Mouse (Mus musculus) midbrain, embryonic 11.5 days (tissue): ENCODE results near the gene Afap1. TPM values are rescaled to one million over a fixed set of nuclear protein-coding genes. Genes with fewer than 3 reads are reported as not detected.

Experiments
- ATAC-seq: fragments of 200-750 bp; cut with Nextera tagmentation; 2 replicates; pipeline ENCODE4 v1.8.0; 2017; ENCODE audit warnings: moderate TSS enrichment, moderate library complexity; ENCODE audit not compliant: low FRiP score
- DNase-seq: peaks from one replicate; pipeline ENCODE4 v3.0.0; 2015; ENCODE audit warnings: low spot score; ENCODE audit errors: missing footprints
- H3K27ac ChIP-seq: fragments of 300-500 bp; sonication (generic); 2 replicates; pipeline ENCODE4 v1.5.1; 2014; ENCODE audit warnings: low read depth, low read length
- H3K27me3 ChIP-seq: fragments of 300-500 bp; sonication (generic); 2 replicates; pipeline ENCODE4 v1.6.1; 2014; ENCODE audit warnings: mild to moderate bottlenecking, low read length, moderate library complexity, mixed read lengths; ENCODE audit not compliant: control insufficient read depth, insufficient read depth
- H3K36me3 ChIP-seq: fragments of 300-500 bp; sonication (generic); 2 replicates; pipeline ENCODE4 v1.6.1; 2014; ENCODE audit warnings: mild to moderate bottlenecking, low read length, moderate library complexity, mixed read lengths; ENCODE audit not compliant: control insufficient read depth, insufficient read depth
- H3K4me1 ChIP-seq: fragments of 300-500 bp; sonication (generic); 2 replicates; pipeline ENCODE4 v1.6.1; 2014; ENCODE audit warnings: low read length; ENCODE audit not compliant: control insufficient read depth, insufficient read depth
- H3K4me2 ChIP-seq: fragments of 300-500 bp; sonication (generic); 2 replicates; pipeline ENCODE4 v1.6.1; 2014; ENCODE audit warnings: mild to moderate bottlenecking, moderate library complexity
- H3K4me3 ChIP-seq: fragments of 300-500 bp; sonication (generic); 2 replicates; pipeline ENCODE4 v1.5.1; 2014; ENCODE audit warnings: low read depth, low read length
- H3K9ac ChIP-seq: fragments of 300-500 bp; sonication (generic); 2 replicates; pipeline ENCODE4 v1.6.1; 2014; ENCODE audit warnings: low read length
- H3K9me3 ChIP-seq: fragments of 300-500 bp; sonication (generic); 2 replicates; pipeline ENCODE4 v1.6.1; 2016; ENCODE audit warnings: low read length; ENCODE audit not compliant: control insufficient read depth
- WGBS: fragments of 180-500 bp; shearing (Covaris S2); extraction: QIAGEN DNeasy Blood & Tissue Kit; methylation state at CpG from one replicate; pipeline ENCODE4 v1.1.7; 2014; 5-methylcytosine and 5-hydroxymethylcytosine counted together
- polyA plus RNA-seq: library from polyadenylated mRNA; unstranded; fragments of >200 nt; fragmentation: Nextera tagmentation; extraction: Ambion mirVana; gene quantifications from 2 replicates; pipeline ENCODE4 v1.2.1, GENCODE M21; 2014

Gene Afap1
- polyA plus RNA-seq, 1 experiment from 2014 or later, result 36.1 TPM

DNA sequence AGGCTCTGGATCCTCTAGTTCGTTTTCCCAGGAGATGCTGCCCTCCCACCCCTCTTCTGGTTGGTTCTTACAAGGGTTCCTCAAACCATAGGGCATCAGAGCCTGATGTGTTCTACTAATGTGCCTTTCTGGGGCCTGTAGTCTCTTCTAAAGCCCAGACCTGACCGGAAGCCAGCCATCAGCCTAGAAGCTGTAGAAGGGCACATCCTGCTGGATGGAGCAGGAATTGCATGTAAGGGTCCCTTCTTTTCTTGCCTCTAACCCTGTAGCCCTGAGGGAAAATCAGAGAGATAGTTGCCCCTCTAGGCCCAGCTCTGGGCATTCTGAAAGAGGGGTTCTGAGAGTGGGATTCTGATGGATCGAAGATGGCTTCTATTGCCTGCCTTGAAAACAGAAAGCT, 125.2 kb downstream of the Afap1 start:
- Histone ChIP-seq H3K27me3 (no peaks in the 10 kb centered on the region), H3K4me2 (no peak overlapping the region), H3K9me3 (no peaks in the 10 kb centered on the region), H3K36me3 (no peaks in the 10 kb centered on the region), H3K27ac (no peak overlapping the region), H3K4me3 (no peak overlapping the region), H3K9ac (no peak overlapping the region), H3K4me1 (no peaks in the 10 kb centered on the region)
- WGBS, result 79% methylated on average over 3 of the region's 3 CpGs
- no peak for ATAC-seq
- DNase-seq, result no peak

DNA sequence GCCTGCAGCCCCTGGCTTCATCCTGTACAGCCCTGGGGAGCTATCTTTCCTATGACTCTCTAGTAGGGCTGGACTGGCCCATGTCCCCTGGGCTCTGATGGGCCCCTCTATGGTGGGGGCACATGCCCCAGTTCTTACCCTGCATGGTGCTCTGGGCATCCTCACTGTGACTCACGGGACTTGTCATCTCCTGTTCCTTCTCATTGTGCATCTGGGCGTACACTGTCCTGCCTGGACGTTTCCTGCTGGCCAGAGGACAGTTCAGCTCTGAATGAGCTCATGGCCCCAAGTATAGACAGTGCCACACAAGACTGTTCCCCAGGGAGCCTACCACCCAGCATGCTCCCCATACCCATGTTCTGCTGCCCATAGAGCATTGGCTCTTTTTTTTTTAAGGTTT, 128.0 kb downstream of the Afap1 start:
- no peak overlapping the region for H3K4me2 ChIP-seq
- no peak overlapping the region for H3K27ac ChIP-seq
- ATAC-seq (no peak), DNase-seq (no peak)
- H3K36me3 ChIP-seq, result no peaks in the 10 kb centered on the region
- H3K4me1 ChIP-seq, result no peaks in the 10 kb centered on the region
- H3K4me3 ChIP-seq, result no peak overlapping the region
- no peak overlapping the region for H3K9ac ChIP-seq
- WGBS, result 78% methylated on average over 3 of the region's 3 CpGs
- H3K9me3 ChIP-seq, result no peaks in the 10 kb centered on the region
- no peaks in the 10 kb centered on the region for H3K27me3 ChIP-seq

DNA sequence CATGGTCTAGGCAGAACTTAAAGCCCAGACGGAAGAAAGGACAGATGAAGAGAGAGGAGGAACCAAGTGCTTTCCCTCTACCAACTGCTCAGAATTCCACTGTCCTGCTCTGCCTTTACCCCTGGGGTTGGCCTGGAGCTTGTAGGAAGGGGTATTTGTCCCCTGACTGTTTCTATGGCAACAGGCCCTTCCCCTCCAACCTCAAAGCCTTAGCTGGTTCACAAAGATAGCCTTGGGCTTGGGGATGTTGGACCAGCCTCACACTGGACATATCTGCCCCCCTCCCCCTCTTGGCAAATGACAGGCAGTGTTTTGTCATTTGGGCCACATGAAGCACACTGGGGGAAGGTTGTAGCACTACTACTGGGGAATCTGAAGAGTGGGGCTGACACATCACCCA, 129.2 kb downstream of the Afap1 start:
- Histone ChIP-seq H3K4me2 (no peak overlapping the region), H3K4me3 (no peak overlapping the region), H3K9ac (no peak overlapping the region), H3K27ac (no peak overlapping the region), H3K4me1 (no peaks in the 10 kb centered on the region), H3K36me3 (no peaks in the 10 kb centered on the region), H3K27me3 (no peaks in the 10 kb centered on the region), H3K9me3 (no peaks in the 10 kb centered on the region)
- ATAC-seq (0 out of 2 replicates have a peak, but pooled peaks have one; percentile 33), DNase-seq (no peak)
- 74% methylated on average over 1 of the region's 1 CpGs for whole genome bisulfite sequencing

DNA sequence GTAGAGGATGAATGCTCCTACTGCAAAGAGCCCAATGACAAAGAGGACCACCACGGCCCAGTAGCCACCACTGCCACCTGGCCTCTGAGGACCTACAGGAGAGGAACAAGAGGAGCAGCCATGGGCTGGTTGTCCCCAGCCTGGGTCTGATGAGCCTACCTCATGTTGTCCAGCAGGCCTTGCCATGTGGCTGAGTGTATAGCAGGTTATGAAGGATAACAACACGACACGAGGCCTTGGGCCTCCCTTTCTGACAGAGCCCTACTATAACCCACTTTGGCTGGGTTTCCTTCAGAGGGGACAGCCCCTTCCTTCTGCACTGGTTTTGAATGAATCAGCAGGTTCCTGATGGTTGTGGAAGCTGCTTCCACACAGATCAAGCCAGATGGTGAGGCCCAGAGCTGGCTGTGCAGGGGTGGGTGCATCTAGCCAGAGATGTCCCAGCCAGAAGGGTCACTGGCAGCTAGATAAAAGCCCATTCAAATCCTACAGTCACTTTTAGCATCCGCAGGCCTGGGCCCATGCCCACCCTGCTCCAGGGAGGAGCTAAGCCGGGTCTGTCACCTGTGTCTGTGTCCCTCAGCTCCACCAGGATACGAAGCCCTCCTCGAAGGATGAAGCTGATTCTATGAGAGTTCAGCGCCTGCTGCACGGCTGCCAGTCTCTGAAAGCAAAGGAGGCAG, 131.0 kb downstream of the Afap1 start:
- no peak for DNase-seq
- no peaks in the 10 kb centered on the region for H3K27me3 ChIP-seq
- no peaks in the 10 kb centered on the region for H3K9me3 ChIP-seq
- 85% methylated on average over 9 of the region's 9 CpGs for WGBS
- H3K4me1 ChIP-seq, result no peaks in the 10 kb centered on the region
- H3K4me2 ChIP-seq, result no peak overlapping the region
- no peaks in the 10 kb centered on the region for H3K36me3 ChIP-seq
- no peak overlapping the region for H3K27ac ChIP-seq
- H3K4me3 ChIP-seq, result no peak overlapping the region
- no peak overlapping the region for H3K9ac ChIP-seq
- no peak for ATAC-seq

DNA sequence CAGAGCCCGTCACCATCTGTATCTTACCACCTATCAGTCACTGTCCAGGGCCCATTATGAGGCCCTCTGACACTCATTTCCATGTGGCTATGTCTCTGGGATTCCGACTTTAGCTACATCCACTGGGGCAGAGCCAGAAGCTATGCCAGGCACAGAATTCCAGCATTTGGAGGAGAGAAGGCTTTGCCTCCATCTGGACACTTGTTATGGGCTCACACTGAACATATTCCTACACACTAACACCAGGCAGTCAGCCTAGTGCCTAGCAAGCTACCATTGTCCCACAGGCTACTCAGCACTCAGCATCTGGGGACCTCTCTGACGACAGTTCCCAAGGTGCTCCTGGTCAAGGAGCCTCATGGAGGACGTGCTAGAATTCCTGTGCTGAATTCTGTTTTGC, 132.0 kb downstream of the Afap1 start:
- Histone ChIP-seq H3K4me3 (no peak overlapping the region), H3K9ac (no peak overlapping the region), H3K4me2 (no peak overlapping the region), H3K36me3 (no peaks in the 10 kb centered on the region), H3K27ac (no peak overlapping the region), H3K4me1 (no peaks in the 10 kb centered on the region), H3K9me3 (no peaks in the 10 kb centered on the region), H3K27me3 (no peaks in the 10 kb centered on the region)
- DNase-seq (no peak), ATAC-seq (no peak)
- 87% methylated on average over 4 of the region's 4 CpGs for WGBS

DNA sequence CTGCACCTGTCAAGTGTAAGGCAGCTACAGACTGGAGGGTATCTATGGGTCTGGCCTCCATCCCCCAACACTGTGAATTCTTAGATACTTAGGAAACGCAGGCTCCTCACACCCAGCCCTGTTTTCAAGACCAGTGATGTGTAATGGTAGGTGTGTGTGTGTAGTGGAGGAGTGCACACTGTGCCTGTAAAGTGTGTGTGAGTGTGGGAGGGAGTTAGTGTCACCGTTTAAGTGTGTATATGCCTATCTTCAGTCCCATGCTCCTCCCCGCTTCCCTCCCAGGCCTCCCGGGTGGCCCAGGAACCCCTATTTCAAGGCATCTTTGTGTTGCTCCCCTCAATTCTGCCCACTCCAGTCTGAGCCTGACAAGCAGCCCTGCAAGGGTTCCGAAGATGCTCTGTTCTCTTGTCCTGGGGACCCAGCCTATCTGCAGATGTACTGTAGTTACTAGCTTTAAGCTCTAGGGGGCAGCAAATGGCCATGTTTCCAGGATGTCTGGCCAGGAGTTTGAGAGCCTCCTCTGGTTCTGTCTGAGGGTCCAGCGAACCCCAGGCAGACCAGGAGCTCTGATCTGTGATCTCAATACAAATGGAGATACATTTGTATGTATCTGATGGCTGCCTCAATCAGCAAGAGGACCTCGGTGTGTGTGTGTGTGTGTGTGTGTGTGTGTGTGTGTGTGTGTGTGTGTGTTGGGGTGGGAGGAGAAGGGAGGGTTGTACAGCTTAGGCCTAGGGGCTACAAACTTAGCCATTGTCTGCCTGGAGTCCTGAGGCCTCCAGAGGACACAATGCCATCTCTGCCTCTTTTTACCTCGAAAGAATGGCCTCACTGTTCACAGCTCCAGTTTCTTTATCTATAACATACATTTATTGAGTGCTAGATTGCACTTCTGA, 140.7 kb downstream of the Afap1 start:
- Histone ChIP-seq H3K4me2 (no peak overlapping the region), H3K27ac (no peak overlapping the region), H3K9me3 (no peaks in the 10 kb centered on the region), H3K9ac (no peak overlapping the region), H3K4me3 (no peak overlapping the region), H3K36me3 (no peaks in the 10 kb centered on the region; the same call in 1 of the 2 replicates), H3K27me3 (no peaks in the 10 kb centered on the region), H3K4me1 (no peaks in the 10 kb centered on the region)
- peak; percentile 96 for DNase-seq
- 39% methylated on average over 8 of the region's 8 CpGs for WGBS
- peak; percentile 48 for ATAC-seq

DNA sequence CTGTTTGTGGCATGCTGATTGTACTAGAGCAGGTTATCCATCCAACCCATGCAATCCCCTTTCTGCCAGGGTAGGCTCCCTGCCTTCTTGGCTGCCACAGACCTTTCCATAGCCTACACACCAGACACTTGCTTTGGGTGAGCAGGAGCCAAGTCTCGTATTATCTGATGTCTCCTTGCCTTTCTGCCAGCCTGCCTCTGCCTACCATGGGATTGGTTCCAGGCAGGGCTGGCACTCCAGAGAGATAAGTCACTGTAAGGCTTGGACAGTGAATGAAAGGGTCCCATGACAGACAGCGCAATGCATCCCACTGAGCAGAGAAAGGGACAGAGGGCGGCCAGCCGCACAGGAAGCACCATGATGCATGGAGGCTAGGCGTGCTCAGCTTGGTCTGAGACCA, 146.5 kb downstream of the Afap1 start:
- H3K27me3 ChIP-seq, result no peaks in the 10 kb centered on the region
- no peaks in the 10 kb centered on the region for H3K9me3 ChIP-seq
- H3K4me1 ChIP-seq, result no peaks in the 10 kb centered on the region
- H3K9ac ChIP-seq, result no peak overlapping the region
- no peaks in the 10 kb centered on the region; the same call in 1 of the 2 replicates for H3K36me3 ChIP-seq
- ATAC-seq, result no peak
- no peak overlapping the region for H3K27ac ChIP-seq
- 89% methylated on average over 5 of the region's 5 CpGs for WGBS
- peak; percentile 49 for DNase-seq
- no peak overlapping the region for H3K4me2 ChIP-seq
- H3K4me3 ChIP-seq, result no peak overlapping the region

DNA sequence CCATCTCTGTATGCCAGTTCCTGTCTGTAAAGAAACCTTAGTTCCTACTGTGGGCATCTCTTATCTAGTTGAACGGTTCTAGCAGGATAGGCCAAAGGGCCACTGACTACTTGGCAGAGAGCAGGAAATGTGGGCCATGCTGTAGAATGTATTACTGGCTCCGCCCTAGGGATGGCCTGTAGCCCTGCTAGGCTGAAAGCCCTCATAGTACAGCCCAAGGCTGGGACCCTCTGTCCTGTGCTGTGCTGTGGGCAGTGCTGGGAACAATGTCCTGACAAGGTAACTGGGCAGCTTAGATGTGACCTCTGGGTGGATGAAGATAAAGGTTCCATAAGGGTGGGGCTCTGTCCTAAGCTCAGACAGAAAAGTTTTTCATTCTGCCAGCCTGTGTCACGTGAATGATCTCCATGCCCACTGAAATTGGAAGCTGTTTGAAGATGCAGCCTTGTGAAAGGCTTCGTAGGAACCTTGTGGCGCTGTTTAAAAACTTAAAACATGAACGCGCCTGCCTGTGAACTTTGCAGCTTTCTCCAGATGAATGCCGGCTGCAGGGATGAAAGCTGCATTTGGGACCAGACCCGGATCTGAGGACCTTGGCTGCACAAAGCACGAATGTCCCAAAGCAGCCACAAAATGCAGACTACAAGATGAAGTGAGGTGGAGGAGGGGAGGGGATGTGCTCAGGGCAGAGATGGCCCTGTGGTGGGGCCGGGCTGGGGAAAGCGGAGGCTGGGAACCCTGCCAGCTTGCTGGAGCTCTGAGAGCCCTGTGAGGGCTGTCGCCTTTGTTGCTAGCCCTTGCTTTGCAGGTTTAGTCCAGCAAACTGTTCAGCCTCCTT, 147.5 kb downstream of the Afap1 start:
- Histone ChIP-seq H3K4me2 (no peak overlapping the region), H3K4me3 (no peak overlapping the region), H3K27me3 (no peaks in the 10 kb centered on the region), H3K4me1 (no peaks in the 10 kb centered on the region), H3K27ac (no peak overlapping the region), H3K9ac (no peak overlapping the region), H3K36me3 (no peaks in the 10 kb centered on the region; the same call in 1 of the 2 replicates), H3K9me3 (no peaks in the 10 kb centered on the region)
- peak; percentile 71 for DNase-seq
- 77% methylated on average over 13 of the region's 13 CpGs for WGBS
- ATAC-seq, result no peak

DNA sequence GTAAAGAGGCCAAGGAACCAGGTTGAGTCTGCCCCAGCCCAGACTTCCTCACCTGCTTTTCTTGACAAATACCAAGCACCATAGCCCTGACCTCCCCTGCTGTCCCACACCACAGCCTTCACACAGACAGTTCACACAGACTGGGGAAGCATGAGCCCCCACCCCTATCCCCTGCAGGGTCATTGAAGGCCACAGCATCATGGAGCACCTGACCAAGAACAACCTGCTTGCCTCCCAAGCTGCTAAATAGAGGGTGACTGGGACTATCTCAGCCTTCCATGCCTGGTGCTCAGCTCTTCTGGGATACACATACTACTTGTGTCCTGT, 148.1 kb downstream of the Afap1 start:
- Histone ChIP-seq H3K27me3 (no peaks in the 10 kb centered on the region), H3K4me1 (no peaks in the 10 kb centered on the region), H3K9ac (no peak overlapping the region), H3K4me2 (no peak overlapping the region), H3K36me3 (no peaks in the 10 kb centered on the region; the same call in 1 of the 2 replicates), H3K4me3 (no peak overlapping the region), H3K9me3 (no peaks in the 10 kb centered on the region), H3K27ac (no peak overlapping the region)
- ATAC-seq (no peak), DNase-seq (no peak)
